Mouse (Mus musculus) liver, embryonic 14.5 days (tissue): ENCODE results near the gene Astn2. TPM values are rescaled to one million over a fixed set of nuclear protein-coding genes. Genes with fewer than 3 reads are reported as not detected.

Source experiments
- ATAC-seq: fragments of 200-750 bp; cut with Nextera tagmentation; 2 replicates; pipeline ENCODE4 v1.8.0; 2017; ENCODE audit warnings: moderate number of reproducible peaks, mild to moderate bottlenecking, moderate library complexity; ENCODE audit not compliant: insufficient read depth
- DNase-seq, 3 experiments: peaks; one replicate each; pipeline ENCODE4 v3.0.0-alpha.2; 2012 to 2013; ENCODE audit warnings: low read depth in 3 of 3, low spot score in 3 of 3
- H3K27ac ChIP-seq: fragments of 300-500 bp; sonication (generic); 2 replicates; pipeline ENCODE4 v1.5.1; 2014; ENCODE audit warnings: moderate library complexity, mild to moderate bottlenecking, control low read depth, inconsistent platforms
- H3K27me3 ChIP-seq: fragments of 300-500 bp; sonication (generic); 2 replicates; pipeline ENCODE4 v1.6.1; 2014; ENCODE audit warnings: mild to moderate bottlenecking, low read length, moderate library complexity; ENCODE audit not compliant: control insufficient read depth, insufficient read depth
- H3K36me3 ChIP-seq: fragments of 300-500 bp; sonication (generic); replicated peaks from 2 replicates; pipeline ENCODE4 v1.6.1; 2014; ENCODE audit warnings: low read depth; ENCODE audit not compliant: control insufficient read depth, insufficient read depth
- H3K4me1 ChIP-seq, 2 experiments: fragments of 200-500 bp in 1 of 2; fragments of 300-500 bp in 1 of 2; sonication (generic) in 1 of 2; replicated peaks; 2 replicates each; pipeline ENCODE4 v1.6.1; 2012 to 2014; ENCODE audit warnings: antibody characterized with exemption in 1 of 2, inconsistent platforms in 1 of 2, low read length in 1 of 2; ENCODE audit not compliant: control insufficient read depth in 2 of 2, insufficient read depth in 2 of 2
- H3K4me2 ChIP-seq: fragments of 300-500 bp; sonication (generic); 2 replicates; pipeline ENCODE4 v1.6.1; 2014; ENCODE audit warnings: low read depth, mild to moderate bottlenecking, control low read depth, moderate library complexity
- H3K4me3 ChIP-seq, 2 experiments: fragments of 200-500 bp in 1 of 2; fragments of 300-500 bp in 1 of 2; sonication (generic) in 1 of 2; 2 replicates each; pipeline ENCODE4 v1.5.1; 2012 to 2014; ENCODE audit warnings: low read depth in 2 of 2, low read length in 2 of 2, mild to moderate bottlenecking in 2 of 2, control low read depth in 1 of 2, inconsistent platforms in 1 of 2, moderate library complexity in 1 of 2; ENCODE audit not compliant: insufficient read depth in 1 of 2
- H3K9ac ChIP-seq: fragments of 300-500 bp; sonication (generic); replicated peaks from 2 replicates; pipeline ENCODE4 v1.6.1; 2014; ENCODE audit warnings: mild to moderate bottlenecking, control low read depth, moderate library complexity
- H3K9me3 ChIP-seq: fragments of 300-500 bp; sonication (generic); 2 replicates; pipeline ENCODE4 v1.6.1; 2016; ENCODE audit warnings: low read length, mixed read lengths; ENCODE audit not compliant: control insufficient read depth
- CTCF ChIP-seq: IDR thresholded peaks from 2 replicates; pipeline ENCODE4 v1.5.1; 2016; ENCODE audit warnings: antibody characterized with exemption, low read depth, control low read depth
- EP300 ChIP-seq: IDR thresholded peaks from 2 replicates; pipeline ENCODE4 v1.6.1; 2016; ENCODE audit warnings: antibody characterized with exemption, low read depth
- WGBS: fragments of 180-500 bp; shearing (Covaris S2); extraction: QIAGEN DNeasy Blood & Tissue Kit; methylation state at CpG from one replicate; pipeline ENCODE4 v1.1.7; 2014; ENCODE audit not compliant: insufficient replicate concordance; 5-methylcytosine and 5-hydroxymethylcytosine counted together
- polyA plus RNA-seq, 2 experiments: library from polyadenylated mRNA; depleted of rRNA in 1 of 2; stranded (reverse) in 1 of 2; unstranded in 1 of 2; fragments of >200 nt; fragmentation: Nextera tagmentation in 1 of 2; extraction: Ambion mirVana in 1 of 2; gene quantifications; 2 replicates each; pipeline versions ENCODE4 v1.2.1 to v1.2.3; 2012 to 2014

Gene Astn2
- polyA plus RNA-seq, 2 experiments: 0.16 TPM; not detected in 1

DNA sequence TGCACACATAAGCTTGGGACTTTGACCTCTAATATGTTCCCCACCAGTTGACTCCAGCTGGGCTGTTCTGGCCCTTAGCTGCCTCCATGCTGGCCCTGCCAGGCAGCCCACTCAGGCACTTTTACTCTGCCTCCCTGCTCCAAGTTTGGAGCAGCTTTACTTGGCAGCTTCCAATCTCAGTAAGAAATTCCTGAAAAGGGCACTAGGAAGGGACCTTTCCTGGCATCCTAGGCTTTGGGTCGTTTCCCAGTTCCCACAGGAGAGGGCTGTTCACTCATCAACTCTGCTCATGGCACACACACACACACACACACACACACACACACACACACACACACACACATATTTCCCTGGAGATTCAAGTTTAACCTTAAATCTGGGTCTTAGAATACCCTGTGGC lies 675 bp upstream of the Astn2 start:
- Histone ChIP-seq H3K9ac (no peak overlapping the region), H3K4me2 (no peak overlapping the region), H3K4me3 (no peak overlapping the region), H3K9me3 (no peaks in the 10 kb centered on the region), H3K27ac (no peak overlapping the region), H3K36me3 (no peaks in the 10 kb centered on the region), H3K27me3 (peaks cover 29% of the 10 kb centered on the region), H3K4me1 (no peaks in the 10 kb centered on the region)
- DNase-seq: no peak
- no peak for ATAC-seq
- no peak for TF ChIP-seq EP300
- no peak for TF ChIP-seq CTCF
- WGBS: 19% methylated on average over 1 of the region's 1 CpGs

- DNase-seq (no peak), ATAC-seq (no peak)
Measured at GRCm38 (mm10) chr4:66403708-66404200, 657 bp downstream of the Astn2 start.

DNA sequence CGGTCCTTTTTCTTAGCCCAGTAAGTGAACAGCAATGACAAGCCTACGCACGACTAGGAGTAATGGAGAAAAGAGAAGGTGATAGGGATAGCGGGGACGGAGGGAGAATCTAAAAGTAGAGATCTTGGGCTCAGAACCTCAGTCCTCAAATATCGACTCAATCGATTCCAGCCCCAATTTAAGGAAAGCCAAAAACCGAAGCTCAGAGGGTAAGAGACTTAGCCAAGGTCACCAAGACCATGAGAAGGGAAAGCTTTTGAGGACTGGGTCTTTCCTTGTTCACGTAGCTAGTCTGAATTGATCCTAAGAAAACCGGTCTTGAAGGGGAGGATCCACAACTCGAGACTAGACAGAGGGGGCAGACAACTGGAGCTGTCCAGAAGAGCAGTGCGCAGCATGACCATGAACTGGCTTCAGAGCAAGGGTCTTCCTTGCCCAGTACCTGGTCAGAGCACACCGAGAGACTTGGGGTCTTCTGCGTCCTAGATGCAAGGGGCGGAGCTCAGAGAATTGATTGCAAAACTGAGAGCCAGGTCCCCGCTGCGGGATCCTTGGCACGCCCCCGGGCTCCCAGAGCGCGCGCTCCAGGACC lies 1.2 kb downstream of the Astn2 start:
- no peak for DNase-seq
- TF ChIP-seq CTCF: no peak
- no peak for TF ChIP-seq EP300
- H3K27ac ChIP-seq: no peak overlapping the region
- no peak overlapping the region for H3K9ac ChIP-seq
- no peaks in the 10 kb centered on the region for H3K9me3 ChIP-seq
- peaks cover 29% of the 10 kb centered on the region for H3K27me3 ChIP-seq
- H3K4me2 ChIP-seq: peak overlapping the region; percentile 50
- H3K36me3 ChIP-seq: no peaks in the 10 kb centered on the region
- H3K4me1 ChIP-seq: no peaks in the 10 kb centered on the region
- WGBS: 2% methylated on average over 22 of the region's 22 CpGs
- no peak for ATAC-seq
- H3K4me3 ChIP-seq: peak overlapping the region in 1 of 2 experiments; percentile 45; a peak in 1 of 4 replicates

More at GRCm38 (mm10) chr4:66403708-66404200, 657 bp downstream of the Astn2 start:
- H3K4me1 ChIP-seq: no peaks in the 10 kb centered on the region
- H3K4me2 ChIP-seq: peak overlapping the region; percentile 50
- H3K9ac ChIP-seq: no peak overlapping the region
- H3K27ac ChIP-seq: no peak overlapping the region
- H3K27me3 ChIP-seq: peaks cover 29% of the 10 kb centered on the region
- H3K36me3 ChIP-seq: no peaks in the 10 kb centered on the region
- H3K4me3 ChIP-seq: peak overlapping the region; percentile 6 to 45; a peak in 3 of 4 replicates
- 2% methylated on average over 40 of the region's 51 CpGs for WGBS
- no peaks in the 10 kb centered on the region for H3K9me3 ChIP-seq
- TF ChIP-seq CTCF (no peak), EP300 (no peak)

- no peaks in the 10 kb centered on the region for H3K36me3 ChIP-seq
- H3K27ac ChIP-seq: no peak overlapping the region
- H3K27me3 ChIP-seq: peaks cover 29% of the 10 kb centered on the region
- H3K9ac ChIP-seq: no peak overlapping the region
- no peak overlapping the region for H3K4me3 ChIP-seq
- DNase-seq (no peak), ATAC-seq (no peak)
- TF ChIP-seq EP300 (no peak), CTCF (no peak)
- H3K4me1 ChIP-seq: no peaks in the 10 kb centered on the region
- H3K9me3 ChIP-seq: no peaks in the 10 kb centered on the region
- under 1% methylated on average over 24 of the region's 24 CpGs for WGBS
- H3K4me2 ChIP-seq: no peak overlapping the region
Measured at GRCm38 (mm10) chr4:66402611-66403010, 1.8 kb downstream of the Astn2 start.

GRCm38 (mm10) chr4:66401186-66401681 lies 3.2 kb downstream of the Astn2 start:
- Histone ChIP-seq H3K4me3 (no peak overlapping the region), H3K9me3 (no peaks in the 10 kb centered on the region), H3K4me2 (no peak overlapping the region), H3K36me3 (no peaks in the 10 kb centered on the region), H3K4me1 (no peaks in the 10 kb centered on the region), H3K27me3 (peaks cover 29% of the 10 kb centered on the region), H3K27ac (no peak overlapping the region), H3K9ac (no peak overlapping the region)
- WGBS: 20% methylated on average over 8 of the region's 8 CpGs
- DNase-seq (no peak), ATAC-seq (no peak)
- no peak for TF ChIP-seq EP300
- TF ChIP-seq CTCF: no peak
